Mouse (Mus musculus): ENCODE measurements around the gene Pnn.

GRCm38 (mm10) chr12:59104771-59105170 lies 38.1 kb downstream of the Pnn start:
- TF ChIP-seq CTCF (IDR thresholded peaks at IDR 0.05; ENCODE audit: low read depth): no peak
- TF ChIP-seq EP300 (IDR thresholded peaks at IDR 0.05; ENCODE audit: low read depth): no peak
